Mouse (Mus musculus) forebrain, embryonic 15.5 days (tissue): ENCODE results near the gene Mpdu1. TPM values are rescaled to one million over a fixed set of nuclear protein-coding genes. Genes with fewer than 3 reads are reported as not detected.

ENCODE experiments used
- ATAC-seq: fragments of 200-750 bp; cut with Nextera tagmentation; replicated peaks from 2 replicates; pipeline ENCODE4 v1.8.0; 2017; ENCODE audit warnings: mild to moderate bottlenecking, moderate TSS enrichment, moderate library complexity
- H3K27ac ChIP-seq: fragments of 300-500 bp; sonication (generic); replicated peaks from 2 replicates; pipeline ENCODE4 v1.5.1; 2015; ENCODE audit warnings: mild to moderate bottlenecking, inconsistent platforms
- H3K27me3 ChIP-seq: fragments of 300-500 bp; sonication (generic); 2 replicates; pipeline ENCODE4 v1.6.1; 2015; ENCODE audit warnings: inconsistent platforms
- H3K36me3 ChIP-seq: fragments of 300-500 bp; sonication (generic); 2 replicates; pipeline ENCODE4 v1.6.1; 2015; ENCODE audit warnings: mild to moderate bottlenecking, inconsistent platforms
- H3K4me1 ChIP-seq: fragments of 300-500 bp; sonication (generic); 2 replicates; pipeline ENCODE4 v1.6.1; 2015; ENCODE audit warnings: inconsistent platforms
- H3K4me2 ChIP-seq: fragments of 300-500 bp; sonication (generic); replicated peaks from 2 replicates; pipeline ENCODE4 v1.6.1; 2015; ENCODE audit warnings: mild to moderate bottlenecking, inconsistent platforms
- H3K4me3 ChIP-seq: fragments of 300-500 bp; sonication (generic); 2 replicates; pipeline ENCODE4 v1.5.1; 2015; ENCODE audit warnings: mild to moderate bottlenecking, inconsistent platforms
- H3K9ac ChIP-seq: fragments of 300-500 bp; sonication (generic); replicated peaks from 2 replicates; pipeline ENCODE4 v1.6.1; 2015; ENCODE audit warnings: mild to moderate bottlenecking, inconsistent platforms
- H3K9me3 ChIP-seq: fragments of 300-500 bp; sonication (generic); 2 replicates; pipeline ENCODE4 v1.6.1; 2016; ENCODE audit warnings: inconsistent platforms
- WGBS: fragments of 180-500 bp; shearing (Covaris S2); methylation state at CpG from one replicate; pipeline ENCODE4 v1.1.7; 2015; ENCODE audit warnings: mixed read lengths; 5-methylcytosine and 5-hydroxymethylcytosine counted together
- polyA plus RNA-seq: library from polyadenylated mRNA; unstranded; fragments of >200 nt; fragmentation: Nextera tagmentation; extraction: Ambion mirVana; gene quantifications from 2 replicates; pipeline ENCODE4 v1.2.1, GENCODE M21; 2015

Gene Mpdu1
- polyA plus RNA-seq, 1 experiment from 2014 or later, result 89.1 TPM

GRCm38 (mm10) chr11:69672211-69672706, 9.8 kb upstream of the Mpdu1 start, which contains the start of gene Eif4a1:
TSS of gene Eif4a1 (minus strand) at chr11:69672423.
- ATAC-seq, result peak; percentile 97
- H3K36me3 ChIP-seq, result peaks cover 72% of the 10 kb centered on the region
- H3K9me3 ChIP-seq, result no peaks in the 10 kb centered on the region
- peaks cover 33% of the 10 kb centered on the region for H3K4me1 ChIP-seq
- under 1% methylated on average over 36 of the region's 36 CpGs for WGBS
- H3K27ac ChIP-seq, result peak within 1 kb of the TSS; percentile 98
- peak within 1 kb of the TSS; percentile 72 for H3K4me2 ChIP-seq
- H3K27me3 ChIP-seq, result no peaks in the 10 kb centered on the region
- peak within 1 kb of the TSS; percentile 100 for H3K4me3 ChIP-seq
- peak within 1 kb of the TSS; percentile 99 for H3K9ac ChIP-seq

GRCm38 (mm10) chr11:69671726-69672124, 9.3 kb upstream of the Mpdu1 start:
- Histone ChIP-seq H3K9ac (peak overlapping the region; percentile 99), H3K27me3 (no peaks in the 10 kb centered on the region), H3K36me3 (peaks cover 69% of the 10 kb centered on the region), H3K27ac (peak overlapping the region; percentile 98), H3K9me3 (no peaks in the 10 kb centered on the region), H3K4me1 (peaks cover 33% of the 10 kb centered on the region), H3K4me3 (peak overlapping the region; percentile 100), H3K4me2 (peak overlapping the region; percentile 72)
- peak; percentile 14; the same call in 1 of the 2 replicates for ATAC-seq
- WGBS, result 0% methylated on average over 43 of the region's 43 CpGs

GRCm38 (mm10) chr11:69670786-69671725, 8.6 kb upstream of the Mpdu1 start:
- ATAC-seq, result peak; percentile 70
- peak overlapping the region; percentile 99 for H3K9ac ChIP-seq
- H3K4me1 ChIP-seq, result peaks cover 33% of the 10 kb centered on the region
- no peaks in the 10 kb centered on the region for H3K9me3 ChIP-seq
- H3K4me3 ChIP-seq, result peak overlapping the region; percentile 100
- H3K27ac ChIP-seq, result peak overlapping the region; percentile 98
- WGBS, result under 1% methylated on average over 61 of the region's 61 CpGs
- no peaks in the 10 kb centered on the region for H3K27me3 ChIP-seq
- H3K36me3 ChIP-seq, result peaks cover 69% of the 10 kb centered on the region
- peak overlapping the region; percentile 72 for H3K4me2 ChIP-seq

- H3K4me2 ChIP-seq, result no peak overlapping the region
- H3K27me3 ChIP-seq, result no peaks in the 10 kb centered on the region
- H3K4me1 ChIP-seq, result peaks cover 32% of the 10 kb centered on the region
- peaks cover 64% of the 10 kb centered on the region for H3K36me3 ChIP-seq
- no peak overlapping the region for H3K27ac ChIP-seq
- H3K4me3 ChIP-seq, result no peak overlapping the region
- no peak overlapping the region for H3K9ac ChIP-seq
- H3K9me3 ChIP-seq, result no peaks in the 10 kb centered on the region
- no peak for ATAC-seq
- WGBS, result 83% methylated on average over 3 of the region's 3 CpGs
Measured at GRCm38 (mm10) chr11:69666665-69667005, 4.2 kb upstream of the Mpdu1 start.

- Histone ChIP-seq H3K4me3 (no peak within 1 kb of the TSS), H3K36me3 (peaks cover 64% of the 10 kb centered on the region), H3K4me2 (no peak within 1 kb of the TSS), H3K27me3 (no peaks in the 10 kb centered on the region), H3K4me1 (peaks cover 37% of the 10 kb centered on the region), H3K9ac (no peak within 1 kb of the TSS), H3K27ac (0 out of 2 replicates have a peak within 1 kb of the TSS, but pooled peaks have one; percentile 3), H3K9me3 (no peaks in the 10 kb centered on the region)
- ATAC-seq, result no peak
- 28% methylated on average over 7 of the region's 7 CpGs for WGBS
Measured at GRCm38 (mm10) chr11:69665961-69666664, 3.7 kb upstream of the Mpdu1 start, which contains the start of gene Cd68. TSS of gene Cd68 (minus strand) at chr11:69666153.

- Histone ChIP-seq H3K4me2 (no peak overlapping the region), H3K27ac (0 out of 2 replicates have a peak overlapping the region, but pooled peaks have one; percentile 3)
Measured at GRCm38 (mm10) chr11:69665457-69665960, 3.1 kb upstream of the Mpdu1 start.

GRCm38 (mm10) chr11:69664841-69665240, 2.4 kb upstream of the Mpdu1 start:
- no peak for ATAC-seq
- Histone ChIP-seq H3K4me3 (no peak overlapping the region), H3K4me2 (no peak overlapping the region), H3K27ac (no peak overlapping the region), H3K27me3 (no peaks in the 10 kb centered on the region), H3K9ac (no peak overlapping the region), H3K36me3 (peaks cover 58% of the 10 kb centered on the region), H3K4me1 (peaks cover 31% of the 10 kb centered on the region), H3K9me3 (no peaks in the 10 kb centered on the region)
- 91% methylated on average over 7 of the region's 7 CpGs for WGBS

More at GRCm38 (mm10) chr11:69665457-69665960, 3.1 kb upstream of the Mpdu1 start:
- H3K4me1 ChIP-seq, result peaks cover 38% of the 10 kb centered on the region
- H3K9ac ChIP-seq, result no peak overlapping the region
- H3K9me3 ChIP-seq, result no peaks in the 10 kb centered on the region
- ATAC-seq, result no peak
- peaks cover 64% of the 10 kb centered on the region for H3K36me3 ChIP-seq
- WGBS, result 72% methylated on average over 9 of the region's 9 CpGs
- H3K27me3 ChIP-seq, result no peaks in the 10 kb centered on the region
- no peak overlapping the region for H3K4me3 ChIP-seq

- WGBS, result 86% methylated on average over 6 of the region's 6 CpGs
- H3K36me3 ChIP-seq, result peaks cover 52% of the 10 kb centered on the region
Measured at GRCm38 (mm10) chr11:69663795-69664194, 1.4 kb upstream of the Mpdu1 start.

GRCm38 (mm10) chr11:69662967-69663671, 677 bp upstream of the Mpdu1 start:
- WGBS, result 72% methylated on average over 13 of the region's 13 CpGs
- peak overlapping the region; percentile 66 for H3K9ac ChIP-seq

More at GRCm38 (mm10) chr11:69663795-69664194, 1.4 kb upstream of the Mpdu1 start:
- Histone ChIP-seq H3K4me2 (no peak overlapping the region), H3K27ac (peak overlapping the region; percentile 96; the same call in 1 of the 2 replicates), H3K27me3 (no peaks in the 10 kb centered on the region), H3K4me3 (no peak overlapping the region), H3K9me3 (no peaks in the 10 kb centered on the region), H3K4me1 (peaks cover 22% of the 10 kb centered on the region), H3K9ac (no peak overlapping the region)
- no peak for ATAC-seq

GRCm38 (mm10) chr11:69661221-69661881, 1.1 kb downstream of the Mpdu1 start:
- peak overlapping the region; percentile 58 for H3K4me2 ChIP-seq
- H3K9ac ChIP-seq, result peak overlapping the region; percentile 66
- no peaks in the 10 kb centered on the region for H3K9me3 ChIP-seq
- H3K36me3 ChIP-seq, result peaks cover 55% of the 10 kb centered on the region
- H3K4me1 ChIP-seq, result peaks cover 23% of the 10 kb centered on the region
- peak overlapping the region; percentile 66 for H3K4me3 ChIP-seq
- WGBS, result 77% methylated on average over 3 of the region's 3 CpGs
- ATAC-seq, result no peak
- H3K27ac ChIP-seq, result peak overlapping the region; percentile 96
- H3K27me3 ChIP-seq, result no peaks in the 10 kb centered on the region

More at GRCm38 (mm10) chr11:69662967-69663671, 677 bp upstream of the Mpdu1 start:
- H3K9me3 ChIP-seq, result no peaks in the 10 kb centered on the region
- peaks cover 20% of the 10 kb centered on the region for H3K4me1 ChIP-seq
- peak overlapping the region; percentile 96 for H3K27ac ChIP-seq
- peak overlapping the region; percentile 66 for H3K4me3 ChIP-seq
- peak overlapping the region; percentile 58 for H3K4me2 ChIP-seq
- peak; percentile 28 for ATAC-seq
- H3K36me3 ChIP-seq, result peaks cover 52% of the 10 kb centered on the region
- no peaks in the 10 kb centered on the region for H3K27me3 ChIP-seq

GRCm38 (mm10) chr11:69657462-69657881, 5.0 kb downstream of the Mpdu1 start:
- H3K27me3 ChIP-seq, result no peaks in the 10 kb centered on the region
- ATAC-seq, result no peak
- H3K4me2 ChIP-seq, result no peak overlapping the region
- peaks cover 40% of the 10 kb centered on the region for H3K36me3 ChIP-seq
- no peak overlapping the region for H3K4me3 ChIP-seq
- 81% methylated on average over 15 of the region's 15 CpGs for WGBS
- peaks cover 23% of the 10 kb centered on the region for H3K4me1 ChIP-seq
- H3K27ac ChIP-seq, result no peak overlapping the region
- H3K9ac ChIP-seq, result no peak overlapping the region
- no peaks in the 10 kb centered on the region for H3K9me3 ChIP-seq
